Mouse (Mus musculus) spleen, adult 2 months (tissue): ENCODE results near the gene Psd. TPM values are rescaled to one million over a fixed set of nuclear protein-coding genes. Genes with fewer than 3 reads are reported as not detected.

ENCODE experiments used
- DNase-seq, 2 experiments: peaks; one replicate each; pipeline versions ENCODE4 v3.0.0 to v3.0.0-alpha.2; 2012 to 2021; ENCODE audit warnings: low spot score in 2 of 2, low read depth in 1 of 2
- H3K27ac ChIP-seq: fragments of 200-500 bp; 2 replicates; pipeline ENCODE4 v1.5.1; 2012; ENCODE audit warnings: low read length, inconsistent platforms; ENCODE audit not compliant: insufficient read depth
- H3K27me3 ChIP-seq: fragments of 200-500 bp; 2 replicates; pipeline ENCODE4 v1.6.1; 2012; ENCODE audit warnings: mild to moderate bottlenecking, moderate library complexity, low read length, inconsistent platforms; ENCODE audit not compliant: control insufficient read depth, insufficient read depth
- H3K36me3 ChIP-seq: fragments of 200-500 bp; 2 replicates; pipeline ENCODE4 v1.6.1; 2012; ENCODE audit warnings: mild to moderate bottlenecking, low read length, inconsistent platforms; ENCODE audit not compliant: control insufficient read depth, insufficient read depth
- H3K4me1 ChIP-seq: fragments of 200-500 bp; 2 replicates; pipeline ENCODE4 v1.6.1; 2011; ENCODE audit warnings: inconsistent platforms; ENCODE audit not compliant: control insufficient read depth, insufficient read depth, insufficient read length
- H3K4me3 ChIP-seq: fragments of 200-500 bp; 2 replicates; pipeline ENCODE4 v1.5.1; 2011; ENCODE audit warnings: mild to moderate bottlenecking, inconsistent platforms; ENCODE audit not compliant: insufficient read depth, insufficient read length; ENCODE audit errors: extremely low read depth
- CTCF ChIP-seq: fragments of 200-500 bp; IDR thresholded peaks from 2 replicates; pipeline ENCODE4 v1.5.1; 2011; ENCODE audit warnings: mild to moderate bottlenecking, inconsistent platforms; ENCODE audit not compliant: insufficient read depth, insufficient read length, insufficient replicate concordance; ENCODE audit errors: extremely low read depth
- POLR2A ChIP-seq: fragments of 200-500 bp; IDR thresholded peaks from 2 replicates; pipeline ENCODE4 v1.6.1; 2011; ENCODE audit warnings: low read depth, low read length, inconsistent platforms
- WGBS: fragments of 180-500 bp; shearing (Covaris S2); methylation state at CpG from one replicate; pipeline ENCODE4 v1.1.7; 2018; 5-methylcytosine and 5-hydroxymethylcytosine counted together
- polyA plus RNA-seq: library from polyadenylated mRNA; depleted of rRNA; stranded (reverse); fragments of >200 nt; gene quantifications from 2 replicates; pipeline ENCODE4 v1.2.3, GENCODE M21; 2012

Psd gene
- polyA plus RNA-seq, 1 experiment: 3.6 TPM

- 94% methylated on average over 4 of the region's 4 CpGs for WGBS
- no peak for DNase-seq
- Histone ChIP-seq H3K27ac (no peak overlapping the region), H3K4me1 (peaks cover 7% of the 10 kb centered on the region; the same call in 1 of the 2 replicates), H3K36me3 (peaks cover 7% of the 10 kb centered on the region), H3K27me3 (no peaks in the 10 kb centered on the region), H3K4me3 (no peak overlapping the region)
- no peak for TF ChIP-seq POLR2A
- TF ChIP-seq CTCF: no peak
Observed at GRCm38 (mm10) chr19:46302551-46302950, 24.4 kb downstream of the Psd start.

DNA sequence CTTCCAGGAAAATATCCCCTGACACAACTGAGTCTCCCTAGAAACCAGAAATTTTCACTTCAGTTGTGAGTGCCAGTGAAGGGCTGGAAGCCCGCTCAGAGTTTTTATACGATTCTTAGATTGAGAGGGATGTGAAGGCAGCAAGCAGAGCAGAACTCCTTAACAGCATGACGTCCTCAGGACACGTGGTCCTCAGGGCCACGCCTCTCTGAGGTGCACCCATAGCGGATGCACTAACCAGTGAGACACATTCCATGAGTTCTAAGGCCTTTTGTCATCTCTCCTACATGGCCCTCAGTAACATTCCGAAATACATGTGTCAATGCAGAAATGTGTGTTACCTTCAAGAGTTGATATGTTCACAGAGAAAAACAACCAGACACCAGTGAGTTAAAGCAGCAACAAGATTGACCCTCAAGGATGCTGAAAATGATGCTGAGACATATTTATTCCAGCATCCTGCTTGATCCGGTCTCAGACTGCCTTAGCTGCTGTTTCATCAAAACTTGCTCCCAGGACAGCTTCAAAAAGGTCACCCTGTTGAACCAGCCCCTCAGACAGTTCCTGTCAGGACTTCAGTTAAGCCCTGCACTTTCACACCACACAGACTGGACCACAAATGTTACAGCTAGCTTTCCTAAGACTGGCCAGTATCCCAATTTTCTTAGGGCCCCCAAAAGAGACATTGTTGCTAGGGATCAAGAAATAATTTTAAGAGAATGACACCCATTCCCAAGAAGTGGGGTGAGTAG lies 26.5 kb downstream of the Psd start:
- H3K27me3 ChIP-seq: no peaks in the 10 kb centered on the region
- no peak for TF ChIP-seq CTCF
- no peak for TF ChIP-seq POLR2A
- H3K36me3 ChIP-seq: no peaks in the 10 kb centered on the region
- no peak for DNase-seq
- H3K27ac ChIP-seq: no peak overlapping the region
- H3K4me3 ChIP-seq: no peak overlapping the region
- WGBS: 57% methylated on average over 8 of the region's 8 CpGs
- peaks cover 4% of the 10 kb centered on the region; the same call in 1 of the 2 replicates for H3K4me1 ChIP-seq

GRCm38 (mm10) chr19:46296938-46297337 lies 30.0 kb downstream of the Psd start:
- DNase-seq: no peak
- Histone ChIP-seq H3K27me3 (no peaks in the 10 kb centered on the region), H3K4me3 (no peak overlapping the region), H3K4me1 (no peaks in the 10 kb centered on the region), H3K27ac (no peak overlapping the region), H3K36me3 (no peaks in the 10 kb centered on the region)
- no peak for TF ChIP-seq CTCF
- TF ChIP-seq POLR2A: no peak
- 84% methylated on average over 4 of the region's 4 CpGs for WGBS

DNA sequence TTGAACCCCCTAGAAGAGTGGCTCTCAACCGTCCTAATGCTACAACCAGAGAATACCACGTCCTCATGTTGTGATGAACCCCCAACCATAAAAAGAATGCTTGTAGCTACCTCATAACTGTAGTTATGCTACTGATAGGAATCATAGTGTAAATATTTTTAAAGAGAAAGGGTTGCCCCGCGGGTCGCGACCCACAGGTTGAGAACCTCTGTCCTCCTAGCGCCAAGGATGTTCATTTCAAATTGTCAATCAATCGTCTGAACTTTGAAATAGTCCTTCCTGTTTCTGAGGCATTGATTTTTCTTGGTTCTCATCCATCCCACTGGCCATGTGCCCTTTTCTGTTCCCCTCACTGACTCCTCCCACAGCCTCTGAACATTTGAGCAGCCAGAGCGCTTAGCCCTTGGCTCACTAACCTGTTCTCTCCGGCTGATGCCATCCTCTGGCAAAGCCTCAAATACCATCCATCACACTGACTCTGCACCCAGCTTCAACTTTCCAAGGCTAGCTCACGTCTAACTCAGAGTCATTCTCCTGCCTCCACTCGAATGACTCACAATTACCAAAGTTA lies 36.3 kb downstream of the Psd start:
- TF ChIP-seq CTCF (no peak), POLR2A (no peak)
- DNase-seq: no peak
- Histone ChIP-seq H3K4me1 (no peaks in the 10 kb centered on the region), H3K27ac (no peak overlapping the region), H3K27me3 (no peaks in the 10 kb centered on the region), H3K4me3 (no peak overlapping the region), H3K36me3 (peaks cover 9% of the 10 kb centered on the region)
- WGBS: 63% methylated on average over 12 of the region's 12 CpGs

DNA sequence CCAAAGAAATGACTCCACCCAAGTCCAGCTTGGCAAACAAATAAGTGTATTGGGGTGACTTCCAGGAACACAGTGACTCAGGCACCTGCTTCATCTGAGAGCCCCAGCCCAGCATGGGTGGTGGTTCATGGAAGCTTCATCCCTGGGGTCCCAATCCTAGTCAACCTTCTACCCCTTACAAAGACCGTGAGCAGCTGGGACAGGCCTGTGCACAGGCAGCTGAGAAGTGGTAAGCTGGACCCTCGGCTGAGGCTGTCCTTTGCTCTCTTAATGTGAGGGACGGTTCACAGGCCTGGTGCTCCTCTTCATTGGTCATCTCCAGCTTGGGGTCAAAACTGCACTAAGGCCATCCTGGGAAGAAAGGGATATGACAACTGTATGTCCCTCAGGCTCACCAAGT lies 39.4 kb downstream of the Psd start:
- DNase-seq: no peak
- no peak overlapping the region for H3K27ac ChIP-seq
- TF ChIP-seq POLR2A (no peak), CTCF (no peak)
- no peaks in the 10 kb centered on the region for H3K4me1 ChIP-seq
- H3K27me3 ChIP-seq: no peaks in the 10 kb centered on the region
- 91% methylated on average over 3 of the region's 3 CpGs for WGBS
- H3K4me3 ChIP-seq: no peak overlapping the region
- peaks cover 26% of the 10 kb centered on the region for H3K36me3 ChIP-seq

DNA sequence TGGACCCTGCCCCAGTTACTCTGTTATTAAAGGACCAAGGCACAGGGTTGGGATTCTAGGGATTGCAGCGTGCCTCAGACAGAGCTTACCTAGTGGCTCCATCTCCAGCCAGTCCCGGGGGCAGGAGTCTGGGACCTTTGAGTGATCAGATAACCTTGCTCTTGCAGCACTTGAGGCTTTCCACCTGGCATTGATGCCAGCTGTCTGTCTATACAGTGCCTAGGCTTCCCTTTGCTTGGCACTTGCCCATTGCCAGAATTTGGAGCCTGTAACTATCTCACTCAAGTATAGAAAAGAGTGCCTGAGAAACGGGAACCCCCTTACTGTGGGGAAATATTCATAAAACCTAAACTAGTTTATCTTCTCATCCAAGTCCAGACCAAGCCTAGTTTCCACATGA lies 40.0 kb downstream of the Psd start:
- Histone ChIP-seq H3K4me3 (no peak overlapping the region), H3K27ac (no peak overlapping the region), H3K4me1 (no peaks in the 10 kb centered on the region), H3K36me3 (peaks cover 29% of the 10 kb centered on the region), H3K27me3 (no peaks in the 10 kb centered on the region)
- DNase-seq: no peak
- 84% methylated on average over 3 of the region's 3 CpGs for WGBS
- TF ChIP-seq POLR2A (no peak), CTCF (no peak)

DNA sequence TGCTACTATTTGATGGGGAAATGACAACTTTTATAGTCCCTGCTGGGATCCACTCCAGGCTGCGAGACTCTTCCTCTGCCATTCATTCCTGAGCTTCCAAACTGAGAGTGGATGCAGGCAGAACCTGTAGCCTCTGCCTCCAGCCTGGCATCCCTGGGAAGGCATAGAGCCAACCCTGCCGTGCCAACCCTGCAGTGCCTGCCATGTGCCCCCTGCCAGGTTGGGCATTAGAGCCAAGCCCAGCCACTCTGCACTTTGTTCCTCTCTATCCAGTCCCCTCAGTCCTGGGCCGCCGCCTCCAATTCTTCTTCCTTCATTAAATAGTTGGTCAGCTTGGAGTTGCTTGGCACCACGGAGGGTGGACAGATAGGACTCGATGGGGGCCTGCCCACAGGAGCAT lies 40.9 kb downstream of the Psd start:
- WGBS: 95% methylated on average over 6 of the region's 6 CpGs
- Histone ChIP-seq H3K36me3 (peaks cover 31% of the 10 kb centered on the region), H3K27ac (no peak overlapping the region), H3K4me3 (no peak overlapping the region), H3K27me3 (no peaks in the 10 kb centered on the region), H3K4me1 (no peaks in the 10 kb centered on the region)
- TF ChIP-seq POLR2A: no peak
- TF ChIP-seq CTCF: no peak
- no peak for DNase-seq
